Mouse (Mus musculus) stomach, postnatal 0 days (tissue): ENCODE results near the gene Smok3b.

Experiments used
- CTCF ChIP-seq: IDR thresholded peaks from 2 replicates; pipeline ENCODE4 v1.5.1; 2016; ENCODE audit warnings: antibody characterized with exemption, low read depth, mild to moderate bottlenecking, moderate library complexity
- EP300 ChIP-seq: optimal IDR thresholded peaks from 2 replicates; pipeline ENCODE3; 2016; ENCODE audit warnings: antibody characterized with exemption

DNA sequence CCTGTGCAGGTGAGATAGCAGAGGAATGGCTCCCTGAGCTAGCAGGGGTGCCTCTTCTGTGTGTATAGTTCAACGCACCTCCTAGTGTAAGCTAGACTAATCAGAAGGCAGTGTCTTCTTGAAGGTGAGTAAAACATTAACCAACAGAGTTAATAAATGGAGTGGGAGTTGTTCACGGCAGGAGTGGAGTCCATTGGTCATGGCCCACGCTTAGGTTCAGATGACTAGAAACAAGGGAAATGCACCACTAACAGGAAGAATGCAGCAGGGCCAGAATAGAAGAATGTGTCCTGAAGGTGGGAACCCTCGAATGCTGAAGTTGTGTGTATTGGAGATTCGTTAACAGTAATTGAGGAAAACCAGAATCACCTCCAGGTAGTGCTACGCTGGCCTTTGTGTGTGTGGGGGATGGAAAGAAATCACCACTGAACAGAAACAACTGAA is 67.9 kb downstream of the Smok3b start:
- TF ChIP-seq CTCF (no peak), EP300 (no peak)
